Mouse (Mus musculus): ENCODE measurements around the gene Ep300. TPM values are rescaled to one million over a fixed set of nuclear protein-coding genes. Genes with fewer than 3 reads are reported as not detected.
A peak's percentile ranks its signal among the peaks of the same experiment; 100 is the strongest.

Ep300 gene
- total and polyA plus RNA-seq, 2 experiments from 2014 or later: 13.1 to 51.5 TPM

DNA sequence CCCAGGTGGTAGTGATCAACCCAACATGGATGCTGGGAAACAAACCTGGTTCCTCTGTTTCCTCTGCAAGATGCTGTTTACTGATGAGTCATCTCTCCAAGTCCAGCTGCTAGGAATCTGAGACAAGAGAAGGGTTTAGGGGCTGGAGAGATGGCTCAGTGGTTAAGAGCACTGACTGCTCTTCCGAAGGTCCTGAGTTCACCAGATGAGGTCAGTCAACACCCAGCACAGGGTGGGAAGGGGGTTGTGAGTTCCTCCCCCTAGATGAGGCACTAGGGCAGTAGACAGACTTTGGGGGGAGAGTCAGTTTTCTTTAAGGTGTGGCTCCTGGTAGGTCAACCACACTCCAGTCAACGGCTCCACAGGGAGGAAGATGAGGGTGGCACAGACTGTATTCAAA lies 76.5 kb downstream of the Ep300 start:
- WGBS: 91% methylated on average over 2 of the region's 2 CpGs
- no peaks in the 10 kb centered on the region for H3K9me3 ChIP-seq (ENCODE audit: low read length)
- TF ChIP-seq CTCF (IDR thresholded peaks at IDR 0.05; ENCODE audit: low read depth): no peak

DNA sequence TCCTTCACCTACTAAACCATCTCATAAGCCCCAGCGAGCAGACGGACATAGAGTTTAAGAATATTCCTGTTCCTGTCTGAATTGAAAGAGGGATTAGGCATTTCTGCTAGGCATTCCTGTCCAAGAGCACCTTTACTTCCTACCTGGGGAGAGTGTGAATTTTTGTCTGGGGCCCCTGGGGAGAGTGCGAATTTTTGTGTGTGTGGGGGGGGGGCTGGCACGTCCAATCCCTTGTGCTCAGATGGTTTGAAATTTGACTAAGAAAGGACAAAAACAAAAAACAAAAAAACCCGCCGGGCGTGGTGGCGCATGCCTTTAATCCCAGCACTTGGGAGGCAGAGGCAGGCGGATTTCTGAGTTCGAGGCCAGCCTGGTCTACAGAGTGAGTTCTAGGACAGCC lies 78.1 kb downstream of the Ep300 start:
- H3K4me2 ChIP-seq (ENCODE audit: low read depth, low read length): peak overlapping the region; percentile 84
- peak overlapping the region; percentile 58 for H3K4me3 ChIP-seq (ENCODE audit: low read length)
- no peaks in the 10 kb centered on the region for H3K27me3 ChIP-seq (ENCODE audit: insufficient read depth, low read length)
- peaks cover 10% of the 10 kb centered on the region; the same call in 1 of the 2 replicates for H3K36me3 ChIP-seq (ENCODE audit: insufficient read depth, low read length)
- WGBS: 62% methylated on average over 10 of the region's 10 CpGs
- H3K9ac ChIP-seq (replicated peaks; ENCODE audit: low read length): no peak overlapping the region
- TF ChIP-seq CTCF (IDR thresholded peaks at IDR 0.05; ENCODE audit: low read depth): no peak
- no peak overlapping the region for H3K27ac ChIP-seq
- DNase-seq (ENCODE audit: low spot score): no peak
- no peak; the same call in 1 of the 2 replicates for ATAC-seq
- H3K4me1 ChIP-seq (ENCODE audit: insufficient read depth, low read length): no peaks in the 10 kb centered on the region
- no peaks in the 10 kb centered on the region for H3K9me3 ChIP-seq (ENCODE audit: low read length)

More for the DNA sequence above, 76.5 kb downstream of the Ep300 start:
- H3K27ac ChIP-seq: no peak overlapping the region
- H3K4me3 ChIP-seq (ENCODE audit: low read length): no peak overlapping the region
- H3K4me2 ChIP-seq (ENCODE audit: low read depth, low read length): no peak overlapping the region
- H3K9ac ChIP-seq (replicated peaks; ENCODE audit: low read length): no peak overlapping the region
- H3K36me3 ChIP-seq (ENCODE audit: insufficient read depth, low read length): no peaks in the 10 kb centered on the region
- no peaks in the 10 kb centered on the region for H3K4me1 ChIP-seq (ENCODE audit: insufficient read depth, low read length)
- DNase-seq (ENCODE audit: low spot score) (no peak), ATAC-seq (no peak)
- H3K27me3 ChIP-seq (ENCODE audit: insufficient read depth, low read length): no peaks in the 10 kb centered on the region

DNA sequence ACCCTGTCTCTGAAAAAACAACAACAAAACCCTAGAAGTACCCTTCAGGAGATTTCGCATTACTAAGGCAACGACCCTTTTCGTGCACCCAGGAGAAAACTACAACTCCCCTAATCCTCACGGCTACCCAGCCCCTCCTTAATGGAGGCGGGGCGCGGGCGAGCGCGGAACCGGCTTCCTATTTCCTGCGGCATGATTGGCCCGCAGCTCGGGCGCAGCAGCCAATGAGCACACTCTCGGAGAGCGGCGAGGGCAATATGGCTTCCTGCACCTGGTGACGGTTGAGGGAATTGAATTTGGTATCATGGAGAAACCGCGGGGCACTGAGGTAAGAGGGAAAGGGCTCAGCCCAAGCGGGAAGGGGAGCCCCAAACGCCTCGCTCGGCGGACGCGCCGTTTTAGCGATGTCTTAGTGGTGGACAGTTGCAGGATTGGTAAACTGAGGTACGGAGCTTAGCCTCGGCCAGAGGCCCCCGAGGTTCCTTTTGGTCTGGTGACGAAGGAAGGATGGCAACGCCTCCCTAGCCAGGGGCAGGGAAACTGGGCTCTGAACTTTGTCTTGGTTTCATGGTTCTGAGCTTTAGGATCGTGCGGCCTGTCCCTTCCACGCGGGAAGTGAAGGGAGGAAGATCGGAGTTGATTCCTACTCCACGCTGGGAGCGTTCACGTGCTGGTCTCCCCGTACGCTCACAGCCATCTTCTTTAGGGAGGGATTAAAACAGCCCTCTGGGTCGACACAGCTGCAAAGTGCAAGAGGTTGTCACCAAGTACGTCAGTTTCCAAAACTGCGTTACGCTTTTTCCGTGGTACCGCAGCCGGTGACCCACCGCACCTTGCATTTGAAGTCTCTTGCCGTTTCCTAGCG lies 78.8 kb downstream of the Ep300 start, which contains the start of gene L3mbtl2:
TSS of gene L3mbtl2 (plus strand) at position 193 of the 865 bp plus-strand sequence.
- WGBS: under 1% methylated on average over 55 of the region's 55 CpGs
- Histone ChIP-seq H3K4me2 (ENCODE audit: low read depth, low read length) (peak within 1 kb of the TSS; percentile 84), H3K27ac (peak within 1 kb of the TSS; percentile 22; the same call in 1 of the 2 replicates), H3K27me3 (ENCODE audit: insufficient read depth, low read length) (no peaks in the 10 kb centered on the region), H3K9ac (replicated peaks; ENCODE audit: low read length) (peak within 1 kb of the TSS; percentile 61), H3K9me3 (ENCODE audit: low read length) (no peaks in the 10 kb centered on the region), H3K4me1 (ENCODE audit: insufficient read depth, low read length) (no peaks in the 10 kb centered on the region), H3K36me3 (ENCODE audit: insufficient read depth, low read length) (peaks cover 17% of the 10 kb centered on the region), H3K4me3 (ENCODE audit: low read length) (peak within 1 kb of the TSS; percentile 58)
- DNase-seq (ENCODE audit: low spot score): peak; percentile 97
- ATAC-seq: peak; percentile 99
- TF ChIP-seq CTCF (IDR thresholded peaks at IDR 0.05; ENCODE audit: low read depth): peak; percentile 43

DNA sequence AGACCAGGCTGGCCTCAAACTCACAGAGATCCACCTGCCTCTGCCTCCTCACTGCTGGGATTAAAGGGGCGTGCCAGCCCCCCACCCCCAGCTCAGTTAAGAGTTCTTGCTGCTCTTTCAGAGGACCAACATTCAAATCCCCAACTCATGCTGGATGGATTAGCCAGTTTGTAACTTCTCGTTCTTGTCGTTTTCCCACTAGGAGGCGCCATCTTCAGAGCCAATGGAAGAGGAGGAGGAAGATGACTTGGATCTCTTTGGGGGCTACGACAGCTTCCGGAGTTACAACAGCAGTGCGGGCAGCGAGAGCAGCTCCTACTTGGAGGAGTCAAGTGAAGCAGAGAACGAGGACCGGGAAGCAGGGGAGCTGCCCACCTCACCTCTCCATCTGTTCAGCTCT lies 81.8 kb downstream of the Ep300 start:
- Histone ChIP-seq H3K9me3 (ENCODE audit: low read length) (no peaks in the 10 kb centered on the region), H3K4me2 (ENCODE audit: low read depth, low read length) (no peak overlapping the region), H3K4me1 (ENCODE audit: insufficient read depth, low read length) (no peaks in the 10 kb centered on the region), H3K9ac (replicated peaks; ENCODE audit: low read length) (no peak overlapping the region), H3K4me3 (ENCODE audit: low read length) (no peak overlapping the region), H3K27me3 (ENCODE audit: insufficient read depth, low read length) (no peaks in the 10 kb centered on the region), H3K36me3 (ENCODE audit: insufficient read depth, low read length) (peaks cover 30% of the 10 kb centered on the region), H3K27ac (no peak overlapping the region)
- no peak for ATAC-seq
- 0 out of 2 replicates have a peak, but pooled peaks have one; percentile 17 for TF ChIP-seq CTCF (IDR thresholded peaks at IDR 0.05; ENCODE audit: low read depth)
- no peak for DNase-seq (ENCODE audit: low spot score)
- WGBS: 85% methylated on average over 10 of the region's 10 CpGs

DNA sequence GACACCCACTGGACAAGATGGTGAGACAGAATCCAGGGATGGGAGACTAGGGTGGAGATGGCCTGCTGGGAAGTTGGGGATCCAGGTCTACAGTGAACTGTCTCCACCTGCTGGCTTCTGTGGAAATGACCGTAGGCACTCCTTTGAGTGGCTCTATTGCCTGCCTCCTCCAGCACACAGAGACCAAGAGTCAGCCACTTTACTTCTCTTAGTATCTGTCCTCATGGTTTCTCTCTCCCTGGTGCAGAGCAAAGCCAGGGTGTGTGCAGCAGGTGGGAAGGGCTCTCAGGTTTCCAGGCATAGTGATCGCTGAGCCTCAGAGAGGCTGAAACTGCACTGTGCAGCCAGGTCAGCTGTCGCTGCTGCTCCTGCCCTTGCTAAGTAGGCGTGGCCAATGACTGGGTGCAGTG lies 85.1 kb downstream of the Ep300 start:
- TF ChIP-seq CTCF (IDR thresholded peaks at IDR 0.05; ENCODE audit: low read depth): peak; percentile 80
- Histone ChIP-seq H3K4me2 (ENCODE audit: low read depth, low read length) (no peak overlapping the region), H3K9ac (replicated peaks; ENCODE audit: low read length) (no peak overlapping the region), H3K36me3 (ENCODE audit: insufficient read depth, low read length) (peaks cover 34% of the 10 kb centered on the region), H3K27ac (no peak overlapping the region), H3K4me1 (ENCODE audit: insufficient read depth, low read length) (no peaks in the 10 kb centered on the region), H3K9me3 (ENCODE audit: low read length) (no peaks in the 10 kb centered on the region), H3K4me3 (ENCODE audit: low read length) (no peak overlapping the region), H3K27me3 (ENCODE audit: insufficient read depth, low read length) (no peaks in the 10 kb centered on the region)
- DNase-seq (ENCODE audit: low spot score) (peak; percentile 79), ATAC-seq (peak; percentile 51)
- 79% methylated on average over 4 of the region's 4 CpGs for WGBS

DNA sequence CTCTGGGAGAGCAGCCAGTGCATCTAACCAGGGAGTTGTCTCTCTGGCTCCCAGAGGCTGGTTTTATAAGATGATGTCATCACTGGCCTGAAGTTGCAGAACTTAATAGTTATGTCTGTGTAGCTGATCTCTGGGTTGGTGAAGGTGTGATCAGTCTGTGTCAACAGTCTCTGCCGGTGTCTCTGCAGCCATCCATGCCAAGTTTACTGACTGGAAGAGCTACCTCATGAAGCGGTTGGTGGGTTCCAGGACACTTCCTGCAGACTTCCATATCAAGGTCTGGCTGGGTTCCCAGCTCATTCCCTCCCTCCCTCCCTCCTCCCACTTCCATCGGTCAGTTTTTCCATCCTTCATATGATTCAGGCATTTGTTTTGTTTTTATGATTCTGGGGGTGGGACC lies 91.5 kb downstream of the Ep300 start:
- Histone ChIP-seq H3K9me3 (ENCODE audit: low read length) (no peaks in the 10 kb centered on the region), H3K27me3 (ENCODE audit: insufficient read depth, low read length) (no peaks in the 10 kb centered on the region), H3K9ac (replicated peaks; ENCODE audit: low read length) (no peak overlapping the region), H3K4me3 (ENCODE audit: low read length) (no peak overlapping the region), H3K4me2 (ENCODE audit: low read depth, low read length) (no peak overlapping the region), H3K27ac (no peak overlapping the region), H3K36me3 (ENCODE audit: insufficient read depth, low read length) (peaks cover 26% of the 10 kb centered on the region), H3K4me1 (ENCODE audit: insufficient read depth, low read length) (no peaks in the 10 kb centered on the region)
- WGBS: 74% methylated on average over 3 of the region's 3 CpGs
- ATAC-seq (no peak), DNase-seq (ENCODE audit: low spot score) (no peak)
- TF ChIP-seq CTCF (IDR thresholded peaks at IDR 0.05; ENCODE audit: low read depth): no peak

Data from hindbrain, postnatal 0 days (tissue).